Mouse (Mus musculus): ENCODE measurements at regions not wholly inside any gene's neighbourhood (a gene's known extent, or its start where the extent isn't known, plus 50 kb on each side); places are given as distances from the start of the nearest gene placed in this dataset.

DNA sequence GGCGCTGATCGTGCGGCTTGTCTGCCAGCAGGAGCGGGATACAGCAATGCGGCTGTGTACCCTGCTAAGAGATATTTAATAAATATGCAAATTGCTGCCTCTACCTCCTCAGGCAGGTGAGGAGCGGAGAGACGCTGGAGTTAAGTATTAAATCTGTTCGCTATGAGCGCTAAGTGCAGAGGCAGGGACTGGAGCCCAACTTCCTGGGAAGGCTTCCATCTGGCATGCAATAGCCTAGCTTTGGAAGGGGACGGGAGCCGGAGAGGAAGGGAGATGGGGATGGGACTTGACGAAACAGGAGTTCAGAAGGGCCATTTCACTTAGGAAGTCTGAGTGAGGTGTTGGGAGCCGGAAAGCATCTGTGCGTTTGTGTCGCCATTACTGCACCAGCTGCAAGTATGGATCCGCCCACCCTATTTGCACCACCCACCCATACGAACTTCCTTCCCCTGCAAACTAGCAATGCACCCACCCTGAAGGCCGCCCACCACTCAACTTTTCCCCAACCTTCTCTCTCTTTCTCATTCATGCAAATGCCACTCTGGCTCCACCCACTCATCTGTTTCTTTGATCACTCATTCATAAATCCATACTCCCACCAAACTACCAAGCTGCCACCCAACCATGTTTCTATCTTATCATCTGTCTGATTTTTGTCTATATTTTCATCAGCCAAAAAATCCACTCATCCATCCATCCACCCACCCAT is 51.5 kb upstream of the Igsf21 start:
- no peaks in the 10 kb centered on the region for H3K27me3 ChIP-seq (ENCODE audit: control insufficient read depth, insufficient read depth, low read length)
- H3K9me3 ChIP-seq (ENCODE audit: control insufficient read depth, low read length): no peaks in the 10 kb centered on the region
- H3K27ac ChIP-seq (replicated peaks): no peak overlapping the region
- H3K4me1 ChIP-seq (replicated peaks; ENCODE audit: control insufficient read depth, insufficient read depth): no peaks in the 10 kb centered on the region
- TF ChIP-seq CTCF (IDR thresholded peaks at IDR 0.05; ENCODE audit: low read depth) (no peak), EP300 (optimal IDR thresholded peaks at IDR 0.05) (no peak)
- DNase-seq (ENCODE audit: low spot score): no peak
- no peaks in the 10 kb centered on the region for H3K36me3 ChIP-seq (ENCODE audit: control insufficient read depth, insufficient read depth, low read length)
- no peak overlapping the region for H3K9ac ChIP-seq (ENCODE audit: low read length)
- ATAC-seq (ENCODE audit: low FRiP score, low TSS enrichment): no peak
- no peak overlapping the region for H3K4me3 ChIP-seq (ENCODE audit: low read depth, low read length)
- WGBS: 79% methylated on average over 18 of the region's 18 CpGs
- no peak overlapping the region for H3K4me2 ChIP-seq (replicated peaks; ENCODE audit: low read depth)

Measured in stomach, postnatal 0 days (tissue).